Mouse (Mus musculus): ENCODE data around the gene Gtf3c5. TPM values are rescaled to one million over a fixed set of nuclear protein-coding genes. Genes with fewer than 3 reads are reported as not detected.

The Gtf3c5 gene
- polyA plus RNA-seq, 1 experiment from 2014 or later: 20.7 TPM

DNA sequence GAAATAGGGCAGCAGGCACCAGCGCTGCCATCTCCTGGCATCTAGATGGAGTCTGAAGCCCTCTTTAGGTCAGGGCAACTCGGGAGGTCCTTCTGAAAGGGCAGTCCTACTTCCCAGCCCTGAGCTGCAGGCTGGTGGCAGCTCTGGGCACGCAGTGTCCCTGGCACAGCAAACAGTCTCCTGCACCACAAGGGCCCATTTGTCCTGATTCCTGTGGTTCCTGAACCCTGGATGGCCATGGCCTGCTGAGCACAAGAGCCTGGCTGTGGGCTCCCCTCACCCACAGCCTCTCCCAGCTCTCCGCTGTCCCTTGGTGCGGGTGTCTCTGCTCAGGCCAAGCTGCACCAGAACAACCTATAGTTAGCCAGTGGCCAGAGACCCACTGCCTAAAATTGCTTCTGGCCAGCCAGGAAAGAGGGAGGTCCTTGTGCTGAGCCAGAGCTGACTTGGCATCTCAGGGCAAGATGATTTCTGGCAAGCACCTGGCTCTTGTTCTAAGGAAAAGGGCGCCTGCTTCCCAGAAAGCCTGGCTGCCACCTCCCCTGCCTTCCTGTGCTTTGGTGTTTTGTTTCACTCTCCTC lies 61.9 kb downstream of the Gtf3c5 start:
- Histone ChIP-seq H3K27me3 (ENCODE audit: control insufficient read depth, insufficient read depth, low read length) (no peaks in the 10 kb centered on the region), H3K4me2 (ENCODE audit: low read length) (no peak overlapping the region), H3K9me3 (ENCODE audit: control insufficient read depth, low read length) (no peaks in the 10 kb centered on the region), H3K36me3 (ENCODE audit: control insufficient read depth, insufficient read depth, low read length) (no peaks in the 10 kb centered on the region), H3K27ac (replicated peaks in 1 of 2; ENCODE audit: control insufficient read depth in 1 of 2, insufficient read depth in 1 of 2, low read depth in 2 of 2, low read length in 2 of 2) (no peak overlapping the region), H3K4me3 (ENCODE audit: control insufficient read depth in 1 of 2, insufficient read depth in 1 of 2, low read depth in 1 of 2, low read length in 2 of 2) (no peak overlapping the region), H3K4me1 (ENCODE audit: control insufficient read depth in 2 of 2, insufficient read depth in 2 of 2, low read length in 2 of 2) (peaks cover 27 to 30% of the 10 kb centered on the region in 2 experiments), H3K9ac (ENCODE audit: low read length) (no peak overlapping the region)
- 90% methylated on average over 6 of the region's 6 CpGs for WGBS
- no peak for ATAC-seq (ENCODE audit: insufficient number of reproducible peaks, insufficient read depth, low FRiP score, low read depth)

GRCm38 (mm10) chr2:28520581-28520980 lies 63.0 kb downstream of the Gtf3c5 start:
- Histone ChIP-seq H3K36me3 (ENCODE audit: control insufficient read depth, insufficient read depth, low read length) (no peaks in the 10 kb centered on the region), H3K9ac (ENCODE audit: low read length) (no peak overlapping the region), H3K4me3 (ENCODE audit: control insufficient read depth in 1 of 2, insufficient read depth in 1 of 2, low read depth in 1 of 2, low read length in 2 of 2) (no peak overlapping the region), H3K27me3 (ENCODE audit: control insufficient read depth, insufficient read depth, low read length) (no peaks in the 10 kb centered on the region), H3K4me1 (ENCODE audit: control insufficient read depth in 2 of 2, insufficient read depth in 2 of 2, low read length in 2 of 2) (peaks cover 17 to 19% of the 10 kb centered on the region in 2 experiments), H3K4me2 (ENCODE audit: low read length) (no peak overlapping the region), H3K27ac (replicated peaks in 1 of 2; ENCODE audit: control insufficient read depth in 1 of 2, insufficient read depth in 1 of 2, low read depth in 2 of 2, low read length in 2 of 2) (no peak overlapping the region), H3K9me3 (ENCODE audit: control insufficient read depth, low read length) (no peaks in the 10 kb centered on the region)
- ATAC-seq (ENCODE audit: insufficient number of reproducible peaks, insufficient read depth, low FRiP score, low read depth): no peak
- 77% methylated on average over 5 of the region's 5 CpGs for WGBS

- H3K9ac ChIP-seq (ENCODE audit: low read length): no peak overlapping the region
- H3K4me2 ChIP-seq (ENCODE audit: low read length): no peak overlapping the region
- H3K36me3 ChIP-seq (ENCODE audit: control insufficient read depth, insufficient read depth, low read length): no peaks in the 10 kb centered on the region
- H3K4me3 ChIP-seq (ENCODE audit: control insufficient read depth in 1 of 2, insufficient read depth in 1 of 2, low read depth in 1 of 2, low read length in 2 of 2): no peak overlapping the region
- no peaks in the 10 kb centered on the region for H3K9me3 ChIP-seq (ENCODE audit: control insufficient read depth, low read length)
- peaks cover 11 to 20% of the 10 kb centered on the region in 2 experiments for H3K4me1 ChIP-seq (ENCODE audit: control insufficient read depth in 2 of 2, insufficient read depth in 2 of 2, low read length in 2 of 2)
- 63% methylated on average over 2 of the region's 2 CpGs for whole genome bisulfite sequencing
- no peak for ATAC-seq (ENCODE audit: insufficient number of reproducible peaks, insufficient read depth, low FRiP score, low read depth)
- H3K27me3 ChIP-seq (ENCODE audit: control insufficient read depth, insufficient read depth, low read length): no peaks in the 10 kb centered on the region
- no peak overlapping the region for H3K27ac ChIP-seq (replicated peaks in 1 of 2; ENCODE audit: control insufficient read depth in 1 of 2, insufficient read depth in 1 of 2, low read depth in 2 of 2, low read length in 2 of 2)
Measured at GRCm38 (mm10) chr2:28518231-28518630, 65.3 kb downstream of the Gtf3c5 start.

GRCm38 (mm10) chr2:28517206-28517909 lies 66.2 kb downstream of the Gtf3c5 start:
- Histone ChIP-seq H3K9ac (ENCODE audit: low read length) (no peak overlapping the region), H3K27ac (replicated peaks in 1 of 2; ENCODE audit: control insufficient read depth in 1 of 2, insufficient read depth in 1 of 2, low read depth in 2 of 2, low read length in 2 of 2) (no peak overlapping the region), H3K36me3 (ENCODE audit: control insufficient read depth, insufficient read depth, low read length) (no peaks in the 10 kb centered on the region), H3K27me3 (ENCODE audit: control insufficient read depth, insufficient read depth, low read length) (no peaks in the 10 kb centered on the region), H3K4me3 (ENCODE audit: control insufficient read depth in 1 of 2, insufficient read depth in 1 of 2, low read depth in 1 of 2, low read length in 2 of 2) (no peak overlapping the region), H3K9me3 (ENCODE audit: control insufficient read depth, low read length) (no peaks in the 10 kb centered on the region), H3K4me2 (ENCODE audit: low read length) (no peak overlapping the region), H3K4me1 (ENCODE audit: control insufficient read depth in 2 of 2, insufficient read depth in 2 of 2, low read length in 2 of 2) (peaks cover 11 to 19% of the 10 kb centered on the region in 2 experiments)
- 43% methylated on average over 5 of the region's 5 CpGs for WGBS
- ATAC-seq (ENCODE audit: insufficient number of reproducible peaks, insufficient read depth, low FRiP score, low read depth): peak; percentile 37; the same call in 1 of the 2 replicates

Small RNAs within 50 kb of the gene (microRNA-seq; reads per million reads assigned to microRNA genes)
- not detected for gene Gm22824

Other genes with a start within 250 kb of the Gtf3c5 start
- gene Ppp1r26, start 137.0 kb downstream of the Gtf3c5 start, polyA plus RNA-seq (2014; fragmentation: Nextera tagmentation; extraction: Ambion mirVana): 2.8 and 3.6 TPM in 2 replicates
- gene 1700007K13Rik, start 117.4 kb downstream of the Gtf3c5 start, polyA plus RNA-seq (2014; fragmentation: Nextera tagmentation; extraction: Ambion mirVana): 0.43 TPM in 1 of 2 replicates, not detected in the other
- 47.9 and 50.9 TPM in 2 replicates for gene Mrps2, start 115.7 kb downstream of the Gtf3c5 start, polyA plus RNA-seq (2014; fragmentation: Nextera tagmentation; extraction: Ambion mirVana)
- gene Gbgt1, start 86.9 kb downstream of the Gtf3c5 start, polyA plus RNA-seq (2014; fragmentation: Nextera tagmentation; extraction: Ambion mirVana): not detected in 2 replicates
- gene Gm10134, start 77.7 kb downstream of the Gtf3c5 start, polyA plus RNA-seq (2014; fragmentation: Nextera tagmentation; extraction: Ambion mirVana): 0.86 and 1.1 TPM in 2 replicates
- 20.1 and 21.1 TPM in 2 replicates for gene Ralgds, start 70.6 kb downstream of the Gtf3c5 start, polyA plus RNA-seq (2014; fragmentation: Nextera tagmentation; extraction: Ambion mirVana)
- gene Cel, start 20.3 kb downstream of the Gtf3c5 start, polyA plus RNA-seq (2014; fragmentation: Nextera tagmentation; extraction: Ambion mirVana): not detected in 2 replicates
- 0.23 and 0.43 TPM in 2 replicates for gene Gfi1b, start 38.2 kb upstream of the Gtf3c5 start, polyA plus RNA-seq (2014; fragmentation: Nextera tagmentation; extraction: Ambion mirVana)
- 12.9 and 14.9 TPM in 2 replicates for gene Tsc1, start 57.5 kb upstream of the Gtf3c5 start, polyA plus RNA-seq (2014; fragmentation: Nextera tagmentation; extraction: Ambion mirVana)
- 0.43 and 2.7 TPM in 2 replicates for gene Spaca9, start 116.0 kb upstream of the Gtf3c5 start, polyA plus RNA-seq (2014; fragmentation: Nextera tagmentation; extraction: Ambion mirVana)
- 0.24 and 0.54 TPM in 2 replicates for gene Ak8, start 116.4 kb upstream of the Gtf3c5 start, polyA plus RNA-seq (2014; fragmentation: Nextera tagmentation; extraction: Ambion mirVana)

All from heart, embryonic 14.5 days (tissue).